22 mouse cellular contexts compared by ENCODE assay signal in the genomic region with DNA sequence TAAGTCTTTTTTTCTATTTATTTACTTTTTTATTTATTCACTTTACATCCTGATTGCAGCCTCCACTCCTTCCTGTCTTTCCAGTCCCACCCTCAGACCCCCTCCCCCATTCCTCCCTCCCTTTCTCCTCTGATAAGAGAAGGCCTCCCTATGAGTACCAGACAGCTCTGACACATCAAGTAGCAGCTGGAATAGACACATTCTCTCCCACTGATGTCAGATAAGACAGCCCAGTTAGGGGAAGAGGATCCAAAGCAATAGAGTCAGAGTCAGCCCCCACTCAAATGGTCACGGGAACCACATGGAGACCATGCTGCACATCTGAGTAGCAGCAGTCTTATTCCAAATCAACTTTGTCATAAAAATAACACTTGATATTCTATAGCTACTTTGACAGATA.
DNase-seq lines count a peak whose midpoint lies in the region; ATAC-seq and TF ChIP-seq lines count a peak whose summit lies in the region.
"Had no signal": no experiment of that assay in that cellular context is flagged by ENCODE, and none has a peak within 500 bp of the region (broad histone marks: within the 10 kb centered on the region; RNA-seq: fewer than 3 reads in every experiment).

No protein-coding gene starts in this region.

- DNase-seq in kidney, postnatal 10 days = peak; percentile 31
- DNase-seq in kidney, postnatal 14 days = no peak
- DNase-seq in lung, adult 18-20 months = no peak
- peak; percentile 21 for DNase-seq in lung, postnatal 0 days (ENCODE audit: low spot score)
- DNase-seq in lung, postnatal 36 days = no peak
- DNase-seq: adrenal gland, adult 2 months; adrenal gland, postnatal 10 days; adrenal gland, postnatal 25 days; cerebellum, adult 11 months; cerebellum, adult 18-20 months; cerebellum, adult 8-10 months; cerebellum, adult 9-11 months; cerebellum, postnatal 14 days; cerebellum, postnatal 36 days; embryo, embryonic 11 days had no signal

- no peaks in the 10 kb centered on the region for H3K9me3 ChIP-seq in lung, embryonic 15.5 days
- H3K9me3 ChIP-seq in lung, postnatal 0 days (ENCODE audit: low read length) = no peaks in the 10 kb centered on the region
- H3K9me3 ChIP-seq: embryonic facial prominence, embryonic 13.5 days; embryonic facial prominence, embryonic 15.5 days; forebrain, embryonic 10.5 days; forebrain, embryonic 12.5 days had no signal

- 0 out of 2 replicates have a peak, but pooled peaks cover 11% of the 10 kb centered on the region for H3K4me1 ChIP-seq in lung, embryonic 15.5 days
- H3K4me1 ChIP-seq in lung, postnatal 0 days (ENCODE audit: insufficient read depth, low read depth, low read length) = no peaks in the 10 kb centered on the region

- peak; percentile 73; the same call in 1 of the 2 replicates for ATAC-seq in lung, embryonic 15.5 days (ENCODE audit: borderline replicate concordance, extremely low read depth, low FRiP score, low TSS enrichment)
- peak; percentile 33; the same call in 1 of the 2 replicates for ATAC-seq in lung, postnatal 0 days
- ATAC-seq: forebrain, embryonic 14.5 days had no signal

- TF ChIP-seq CTCF in lung, postnatal 0 days (IDR thresholded peaks at IDR 0.05) = no peak

- H3K27me3 ChIP-seq in lung, embryonic 15.5 days = no peaks in the 10 kb centered on the region
- H3K27me3 ChIP-seq in lung, postnatal 0 days (replicated peaks; ENCODE audit: insufficient read depth, low read length) = no peaks in the 10 kb centered on the region
- H3K27me3 ChIP-seq: embryonic facial prominence, embryonic 13.5 days; embryonic facial prominence, embryonic 15.5 days had no signal

- peak overlapping the region; percentile 31; the same call in 1 of the 2 replicates for H3K27ac ChIP-seq in lung, embryonic 15.5 days
- H3K27ac ChIP-seq in lung, postnatal 0 days (ENCODE audit: low read length) = no peak overlapping the region
- H3K27ac ChIP-seq: embryonic facial prominence, embryonic 13.5 days; embryonic facial prominence, embryonic 15.5 days; forebrain, embryonic 10.5 days; forebrain, embryonic 12.5 days had no signal

- H3K36me3 ChIP-seq in lung, embryonic 15.5 days = no peaks in the 10 kb centered on the region
- H3K36me3 ChIP-seq in lung, postnatal 0 days (ENCODE audit: insufficient read depth, low read length) = no peaks in the 10 kb centered on the region
- H3K36me3 ChIP-seq: embryonic facial prominence, embryonic 13.5 days; embryonic facial prominence, embryonic 15.5 days; forebrain, embryonic 10.5 days; forebrain, embryonic 12.5 days had no signal

- H3K4me3 ChIP-seq in lung, embryonic 15.5 days = no peak overlapping the region
- no peak overlapping the region for H3K4me3 ChIP-seq in lung, postnatal 0 days (ENCODE audit: low read depth, low read length)
- H3K4me3 ChIP-seq: embryonic facial prominence, embryonic 13.5 days; embryonic facial prominence, embryonic 15.5 days; erythroblast, embryonic 14.5 days; forebrain, embryonic 10.5 days; forebrain, embryonic 12.5 days had no signal

- WGBS in lung, embryonic 15.5 days = 47% methylated on average over 1 of the region's 1 CpGs
- WGBS in lung, postnatal 0 days = 75% methylated on average over 1 of the region's 1 CpGs

- no peak overlapping the region for H3K9ac ChIP-seq in lung, embryonic 15.5 days
- H3K9ac ChIP-seq in lung, postnatal 0 days (replicated peaks; ENCODE audit: low read depth) = no peak overlapping the region
- H3K9ac ChIP-seq: embryonic facial prominence, embryonic 13.5 days; embryonic facial prominence, embryonic 15.5 days; forebrain, embryonic 12.5 days had no signal

- no peak for TF ChIP-seq EP300 in lung, postnatal 0 days (IDR thresholded peaks at IDR 0.05)

- no peak overlapping the region for H3K4me2 ChIP-seq in lung, embryonic 15.5 days
- H3K4me2 ChIP-seq in lung, postnatal 0 days (replicated peaks; ENCODE audit: low read depth, low read length) = no peak overlapping the region
- H3K4me2 ChIP-seq: embryonic facial prominence, embryonic 13.5 days; embryonic facial prominence, embryonic 15.5 days; forebrain, embryonic 12.5 days had no signal

Comparison
In these comparisons a context has a peak if more than half of its experiments do, and no peak if none do; other contexts are left out.
1. DNase-seq: peak in kidney, postnatal 10 days (single experiment) and lung, postnatal 0 days (single experiment); none in kidney, postnatal 14 days (single experiment), lung, adult 18-20 months (0 of 2) and lung, postnatal 36 days (single experiment).